Mouse (Mus musculus) ES-Bruce4 (cell line): Measurements from ENCODE around the gene Lao1.
"Not testable (repeated sequence)": the region's sequence is repeated elsewhere in the genome, so short reads cannot be mapped to it uniquely, and the experiment has no call there.

Source experiments
- CTCF ChIP-seq: IDR thresholded peaks from one replicate; pipeline ENCODE4 v1.8.1; 2011; ENCODE audit warnings: low read depth, low read length
- EP300 ChIP-seq: IDR thresholded peaks from 2 replicates; pipeline ENCODE4 v1.6.1; 2011; ENCODE audit warnings: low read depth, low read length; ENCODE audit not compliant: insufficient read depth
- POLR2A ChIP-seq: IDR thresholded peaks from one replicate; pipeline ENCODE4 v1.8.1; 2011; ENCODE audit warnings: low read length; ENCODE audit not compliant: insufficient read depth

DNA sequence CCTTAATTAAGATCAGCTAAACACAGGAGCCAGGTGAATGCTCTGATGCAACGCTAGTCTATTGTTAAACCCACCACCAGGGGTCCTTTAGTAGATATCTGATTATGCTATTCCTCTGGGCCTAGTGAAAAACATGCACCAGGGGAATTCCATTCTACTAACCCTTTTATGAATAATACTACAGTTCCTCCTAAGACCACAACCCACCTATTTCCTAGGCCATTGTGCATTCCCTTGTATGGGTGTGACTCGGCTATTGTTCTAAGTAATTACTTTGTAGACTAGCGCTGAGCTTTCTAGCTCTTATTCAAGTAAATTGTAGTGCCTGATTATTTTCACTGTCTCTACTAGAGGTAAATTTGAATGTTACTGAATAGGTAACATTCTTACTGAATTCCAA, 30.1 kb upstream of the Lao1 start:
- TF ChIP-seq EP300, CTCF, POLR2A: not testable (repeated sequence)
